Mouse (Mus musculus): Measurements from ENCODE around the gene H2al1d.
A peak's percentile ranks its signal among the peaks of the same experiment; 100 is the strongest.
"Not testable (repeated sequence)": the region's sequence is repeated elsewhere in the genome, so short reads cannot be mapped to it uniquely, and the experiment has no call there.

The H2al1d gene

DNA sequence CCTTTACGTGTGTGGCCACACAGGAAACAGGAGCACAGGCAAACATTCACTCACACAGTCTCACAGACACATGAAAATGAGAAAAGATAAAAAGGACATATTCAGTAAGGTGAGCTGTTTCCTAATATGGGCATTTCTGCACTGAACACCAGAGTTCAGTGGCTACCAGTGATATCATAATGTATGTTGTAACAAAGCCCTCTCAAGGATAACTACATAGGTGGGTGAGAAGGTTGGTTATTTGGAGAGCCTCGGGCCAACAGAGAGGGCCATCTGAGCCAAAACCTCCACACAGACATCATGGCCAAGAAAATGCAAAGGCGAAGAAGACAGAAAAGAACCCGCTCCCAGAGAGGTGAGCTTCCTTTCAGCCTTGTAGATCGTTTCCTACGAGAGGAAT, at the start of gene H2al1d:
H2al1d (plus strand) TSS at position 301 of the 400 bp plus-strand sequence.
- not testable (repeated sequence) for DNase-seq

DNA sequence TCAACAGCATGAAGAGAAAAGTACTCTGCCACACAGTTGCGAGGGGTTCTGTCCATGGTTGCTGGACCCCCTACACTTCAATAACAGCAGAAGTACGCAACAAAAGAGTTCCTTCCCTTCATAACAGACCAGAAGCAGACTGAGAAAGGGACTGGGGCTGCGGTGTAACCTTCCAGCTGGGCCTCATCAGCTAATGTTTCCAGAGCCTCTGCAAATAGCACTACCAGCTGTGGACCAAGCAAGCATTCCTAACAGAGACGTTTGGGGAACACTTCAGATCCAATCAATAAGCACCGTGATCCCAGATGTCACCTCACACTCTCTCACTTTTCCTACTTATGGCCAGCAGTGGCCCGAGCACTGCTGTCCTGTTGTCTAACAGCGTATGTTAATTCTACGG, 43.7 kb upstream of the H2al1d start:
- no peak for DNase-seq

GRCm38 (mm10) chrX:11267791-11268190, 40.8 kb upstream of the H2al1d start:
- no peak for DNase-seq

- DNase-seq = peak; percentile 3
Measured at GRCm38 (mm10) chrX:11269074-11269473, 39.5 kb upstream of the H2al1d start.

DNA sequence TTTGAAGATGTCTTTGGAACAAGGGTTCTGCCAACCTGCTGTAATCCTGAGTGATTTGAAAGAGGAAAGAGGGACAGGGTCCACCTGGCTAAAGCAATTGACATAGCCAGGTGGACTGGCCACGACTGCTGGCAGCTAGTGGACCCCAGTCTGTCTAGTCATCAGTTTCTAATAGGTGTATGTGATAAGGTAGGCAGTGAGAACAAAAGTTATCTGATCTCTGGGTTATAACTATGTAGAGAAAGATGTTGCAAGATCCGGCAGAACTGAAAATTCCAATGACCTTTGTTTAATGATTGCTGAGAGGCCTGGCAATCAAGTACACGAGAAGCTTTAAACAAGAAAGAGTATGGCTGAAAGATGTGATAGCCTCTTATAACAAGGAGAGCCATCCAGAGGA, 35.4 kb upstream of the H2al1d start:
- DNase-seq = no peak

DNA sequence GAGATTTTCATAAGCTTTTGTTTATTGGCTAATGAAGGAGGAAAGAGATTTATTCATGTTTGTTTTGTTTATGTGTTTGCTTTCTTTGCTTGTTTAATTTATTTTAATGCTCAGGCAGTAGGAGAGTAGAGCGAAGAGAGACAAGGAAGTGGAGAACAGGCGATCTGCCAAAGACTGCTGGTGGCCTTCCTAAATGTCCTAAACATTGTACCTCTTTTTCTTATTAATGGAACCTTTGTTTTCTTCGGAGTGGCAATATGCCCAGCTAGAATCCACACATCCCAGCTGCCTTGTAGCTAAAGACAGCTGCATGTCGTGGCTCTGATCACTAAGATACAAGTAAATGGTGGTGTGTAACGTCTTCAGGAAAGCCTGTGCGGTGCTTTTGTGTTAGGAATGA, 31.5 kb upstream of the H2al1d start:
- DNase-seq = no peak

- DNase-seq = no peak
Measured at GRCm38 (mm10) chrX:11280741-11281140, 27.9 kb upstream of the H2al1d start.

DNA sequence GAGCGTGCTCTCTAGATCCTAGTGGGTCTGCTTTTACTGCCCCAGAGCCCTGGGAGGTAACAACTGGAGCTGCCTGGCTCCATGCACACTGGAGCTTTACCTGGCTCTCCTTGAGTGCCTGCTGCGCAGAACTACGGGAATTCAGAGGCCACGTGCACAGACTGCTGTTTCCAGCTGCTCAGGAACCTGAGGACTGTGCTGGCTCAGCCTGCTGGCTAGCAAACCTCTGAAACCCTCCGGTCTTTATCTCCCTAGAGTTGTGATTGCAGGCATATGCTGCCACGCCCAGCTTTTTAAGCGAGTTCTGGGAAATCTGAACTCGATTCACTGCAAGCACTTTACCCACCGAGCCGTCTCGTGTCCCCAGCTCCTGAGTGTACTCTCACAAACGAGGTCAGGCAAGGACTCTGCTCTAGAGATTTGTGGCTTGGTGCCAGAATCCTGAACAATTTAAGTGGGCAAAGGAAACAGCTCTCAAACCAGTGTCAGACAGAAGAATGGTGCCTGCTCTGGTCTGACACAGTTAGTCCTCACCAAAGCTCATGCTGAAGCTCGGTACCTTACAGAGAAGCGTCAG, 20.2 kb upstream of the H2al1d start:
- no peak for DNase-seq

GRCm38 (mm10) chrX:11289244-11289643, 19.4 kb upstream of the H2al1d start:
- no peak for DNase-seq

DNA sequence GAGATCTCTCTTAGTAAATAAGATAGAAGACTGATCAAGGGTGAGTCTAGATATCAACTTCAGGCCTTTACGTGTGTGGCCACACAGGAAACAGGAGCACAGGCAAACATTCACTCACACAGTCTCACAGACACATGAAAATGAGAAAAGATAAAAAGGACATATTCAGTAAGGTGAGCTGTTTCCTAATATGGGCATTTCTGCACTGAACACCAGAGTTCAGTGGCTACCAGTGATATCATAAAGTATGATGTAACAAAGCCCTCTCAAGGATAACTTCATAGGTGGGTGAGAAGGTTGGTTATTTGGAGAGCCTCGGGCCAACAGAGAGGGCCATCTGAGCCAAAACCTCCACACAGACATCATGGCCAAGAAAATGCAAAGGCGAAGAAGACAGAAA, 9.7 kb upstream of the H2al1d start, which contains the start of gene H2al1a:
H2al1a (plus strand) TSS at position 301 of the 400 bp plus-strand sequence.
- not testable (repeated sequence) for DNase-seq

- not testable (repeated sequence) for DNase-seq
Measured at GRCm38 (mm10) chrX:11302132-11302531, 6.5 kb upstream of the H2al1d start, which contains the start of gene H2al1b. Gene H2al1b (plus strand): TSS chrX:11302432.

DNA sequence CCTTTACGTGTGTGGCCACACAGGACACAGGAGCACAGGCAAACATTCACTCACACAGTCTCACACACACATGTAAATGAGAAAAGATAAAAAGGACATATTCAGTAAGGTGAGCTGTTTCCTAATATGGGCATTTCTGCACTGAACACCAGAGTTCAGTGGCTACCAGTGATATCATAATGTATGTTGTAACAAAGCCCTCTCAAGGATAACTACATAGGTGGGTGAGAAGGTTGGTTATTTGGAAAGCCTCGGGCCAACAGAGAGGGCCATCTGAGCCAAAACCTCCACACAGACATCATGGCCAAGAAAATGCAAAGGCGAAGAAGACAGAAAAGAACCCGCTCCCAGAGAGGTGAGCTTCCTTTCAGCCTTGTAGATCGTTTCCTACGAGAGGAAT, 3.3 kb upstream of the H2al1d start, which contains the start of gene H2al1c:
H2al1c (plus strand) TSS at position 301 of the 400 bp plus-strand sequence.
- not testable (repeated sequence) for DNase-seq

DNA sequence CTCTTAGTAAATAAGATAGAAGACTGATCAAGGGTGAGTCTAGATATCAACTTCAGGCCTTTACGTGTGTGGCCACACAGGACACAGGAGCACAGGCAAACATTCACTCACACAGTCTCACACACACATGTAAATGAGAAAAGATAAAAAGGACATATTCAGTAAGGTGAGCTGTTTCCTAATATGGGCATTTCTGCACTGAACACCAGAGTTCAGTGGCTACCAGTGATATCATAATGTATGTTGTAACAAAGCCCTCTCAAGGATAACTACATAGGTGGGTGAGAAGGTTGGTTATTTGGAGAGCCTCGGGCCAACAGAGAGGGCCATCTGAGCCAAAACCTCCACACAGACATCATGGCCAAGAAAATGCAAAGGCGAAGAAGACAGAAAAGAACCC, 3.0 kb downstream of the H2al1d start, which contains the start of gene H2al1e:
H2al1e (plus strand) TSS at position 301 of the 400 bp plus-strand sequence.
- not testable (repeated sequence) for DNase-seq

DNA sequence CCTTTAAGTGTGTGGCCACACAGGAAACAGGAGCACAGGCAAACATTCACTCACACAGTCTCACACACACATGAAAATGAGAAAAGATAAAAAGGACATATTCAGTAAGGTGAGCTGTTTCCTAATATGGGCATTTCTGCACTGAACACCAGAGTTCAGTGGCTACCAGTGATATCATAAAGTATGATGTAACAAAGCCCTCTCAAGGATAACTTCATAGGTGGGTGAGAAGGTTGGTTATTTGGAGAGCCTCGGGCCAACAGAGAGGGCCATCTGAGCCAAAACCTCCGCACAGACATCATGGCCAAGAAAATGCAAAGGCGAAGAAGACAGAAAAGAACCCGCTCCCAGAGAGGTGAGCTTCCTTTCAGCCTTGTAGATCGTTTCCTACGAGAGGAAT, 6.2 kb downstream of the H2al1d start, which contains the start of gene H2al1f:
H2al1f (plus strand) TSS at position 301 of the 400 bp plus-strand sequence.
- DNase-seq = not testable (repeated sequence)

GRCm38 (mm10) chrX:11317956-11318355, 9.3 kb downstream of the H2al1d start, which contains the start of gene H2al1g:
Gene H2al1g (plus strand): TSS chrX:11318256.
- DNase-seq = not testable (repeated sequence)

GRCm38 (mm10) chrX:11321192-11321591, 12.6 kb downstream of the H2al1d start, which contains the start of gene H2al1h:
Gene H2al1h (plus strand): TSS chrX:11321492.
- not testable (repeated sequence) for DNase-seq

DNA sequence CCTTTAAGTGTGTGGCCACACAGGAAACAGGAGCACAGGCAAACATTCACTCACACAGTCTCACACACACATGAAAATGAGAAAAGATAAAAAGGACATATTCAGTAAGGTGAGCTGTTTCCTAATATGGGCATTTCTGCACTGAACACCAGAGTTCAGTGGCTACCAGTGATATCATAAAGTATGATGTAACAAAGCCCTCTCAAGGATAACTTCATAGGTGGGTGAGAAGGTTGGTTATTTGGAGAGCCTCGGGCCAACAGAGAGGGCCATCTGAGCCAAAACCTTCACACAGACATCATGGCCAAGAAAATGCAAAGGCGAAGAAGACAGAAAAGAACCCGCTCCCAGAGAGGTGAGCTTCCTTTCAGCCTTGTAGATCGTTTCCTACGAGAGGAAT, 15.7 kb downstream of the H2al1d start, which contains the start of gene H2al1i:
H2al1i (plus strand) TSS at position 301 of the 400 bp plus-strand sequence.
- not testable (repeated sequence) for DNase-seq

DNA sequence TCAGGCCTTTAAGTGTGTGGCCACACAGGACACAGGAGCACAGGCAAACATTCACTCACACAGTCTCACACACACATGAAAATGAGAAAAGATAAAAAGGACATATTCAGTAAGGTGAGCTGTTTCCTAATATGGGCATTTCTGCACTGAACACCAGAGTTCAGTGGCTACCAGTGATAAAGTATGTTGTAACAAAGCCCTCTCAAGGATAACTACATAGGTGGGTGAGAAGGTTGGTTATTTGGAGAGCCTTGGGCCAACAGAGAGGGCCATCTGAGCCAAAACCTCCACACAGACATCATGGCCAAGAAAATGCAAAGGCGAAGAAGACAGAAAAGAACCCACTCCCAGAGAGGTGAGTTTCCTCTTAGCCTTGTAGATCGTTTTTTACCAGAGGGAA, 18.9 kb downstream of the H2al1d start, which contains the start of gene H2al1j:
H2al1j (plus strand) TSS at position 301 of the 400 bp plus-strand sequence.
- DNase-seq = not testable (repeated sequence)

- DNase-seq = no peak
Measured at GRCm38 (mm10) chrX:11345762-11346161, 37.1 kb downstream of the H2al1d start.

GRCm38 (mm10) chrX:11346756-11347155, 38.1 kb downstream of the H2al1d start:
- DNase-seq = no peak

All from right cerebral cortex, postnatal 4 days (tissue).